Comparison of ENCODE assay signal across 27 mouse cellular contexts in the genomic region with DNA sequence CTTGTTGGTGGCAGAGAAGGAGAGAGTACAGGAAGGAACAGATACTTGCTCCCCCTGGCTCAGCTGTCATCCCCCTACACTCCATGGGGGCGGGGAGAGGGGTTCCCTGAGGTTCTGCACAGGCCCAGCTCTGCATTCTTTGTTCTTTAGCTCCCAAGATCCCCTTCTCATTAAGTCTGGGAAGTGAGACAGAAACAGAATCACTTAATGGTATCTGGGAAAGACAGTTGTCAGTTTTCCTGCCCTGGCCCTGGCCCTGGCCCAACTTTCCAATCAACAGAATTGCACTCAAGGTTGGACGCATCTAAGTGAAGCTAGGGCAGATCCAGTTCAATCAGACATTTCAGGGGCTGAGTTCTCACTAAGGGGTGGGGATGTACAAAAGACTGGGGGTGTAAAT. TPM values are rescaled to one million over a fixed set of nuclear protein-coding genes. Genes with fewer than 3 reads are reported as not detected.
A peak's percentile ranks its signal among the peaks of the same experiment; 100 is the strongest.
DNase-seq lines count a peak whose midpoint lies in the region; ATAC-seq lines count a peak whose summit lies in the region.
"Had no signal": no experiment of that assay in that cellular context is flagged by ENCODE, and none has a peak within 500 bp of the region (broad histone marks: within the 10 kb centered on the region; RNA-seq: fewer than 3 reads in every experiment).

No protein-coding gene starts in this region.

- H3K9me3 ChIP-seq in heart, embryonic 16.5 days (replicated peaks; ENCODE audit: control insufficient read depth, low read length): no peaks in the 10 kb centered on the region; the same call in 1 of the 2 replicates
- H3K9me3 ChIP-seq: embryonic facial prominence, embryonic 12.5 days; heart, embryonic 10.5 days; hindbrain, embryonic 10.5 days; kidney, embryonic 15.5 days; neural tube, embryonic 12.5 days had no signal

- 0 out of 2 replicates have a peak, but pooled peaks cover 4% of the 10 kb centered on the region for H3K4me1 ChIP-seq in heart, embryonic 16.5 days (ENCODE audit: control insufficient read depth, insufficient read depth, low read length)
- H3K4me1 ChIP-seq: kidney, embryonic 15.5 days had no signal

- H3K4me2 ChIP-seq in heart, embryonic 16.5 days (ENCODE audit: low read depth, low read length): no peak overlapping the region
- H3K4me2 ChIP-seq: embryonic facial prominence, embryonic 12.5 days; kidney, embryonic 15.5 days; neural tube, embryonic 12.5 days had no signal

- H3K36me3 ChIP-seq in heart, embryonic 16.5 days (ENCODE audit: control insufficient read depth, insufficient read depth): no peaks in the 10 kb centered on the region
- H3K36me3 ChIP-seq: embryonic facial prominence, embryonic 12.5 days; heart, embryonic 10.5 days; hindbrain, embryonic 10.5 days; kidney, embryonic 15.5 days; neural tube, embryonic 12.5 days had no signal

- WGBS in heart, embryonic 16.5 days: 51% methylated on average over 2 of the region's 2 CpGs

- no peak for ATAC-seq in cerebellum, adult (ENCODE audit: insufficient number of reproducible peaks, low FRiP score, low TSS enrichment)
- ATAC-seq in heart, embryonic 16.5 days (replicated peaks; ENCODE audit: extremely low read depth, insufficient read depth, low FRiP score): peak; percentile 32
- ATAC-seq: forebrain, embryonic 16.5 days; hindbrain, embryonic 16.5 days; midbrain, embryonic 16.5 days had no signal

- peak; percentile 21 to 29 for DNase-seq in cerebellum, postnatal 10 days
- no peak for DNase-seq in heart, adult 9 months (ENCODE audit: low spot score in 2 of 2)
- peak; percentile 9 for DNase-seq in thymus, postnatal 4 days
- DNase-seq in thymus, postnatal 36 days: no peak
- DNase-seq in cerebellum, adult 9-11 months: no peak
- DNase-seq: cerebellum, adult 8-10 months; embryo, embryonic 11 days; kidney, adult 18-20 months; kidney, postnatal 25 days; liver; lung, adult 2 months; lung, postnatal 10 days; right cerebral cortex, adult 18-20 months; spleen, adult 18-20 months; thymus, postnatal 14 days had no signal

- H3K9ac ChIP-seq in heart, embryonic 16.5 days (ENCODE audit: low read length): no peak overlapping the region
- H3K9ac ChIP-seq: embryonic facial prominence, embryonic 12.5 days; kidney, embryonic 15.5 days; liver, embryonic 14.5 days; neural tube, embryonic 12.5 days had no signal

- H3K27ac ChIP-seq in heart, embryonic 16.5 days (ENCODE audit: low read length): no peak overlapping the region
- H3K27ac ChIP-seq: embryonic facial prominence, embryonic 12.5 days; heart, embryonic 10.5 days; hindbrain, embryonic 10.5 days; kidney, embryonic 15.5 days; liver, embryonic 14.5 days; macrophage; neural tube, embryonic 12.5 days had no signal

- no peak overlapping the region for H3K4me3 ChIP-seq in heart, embryonic 16.5 days (ENCODE audit: low read length)
- H3K4me3 ChIP-seq: embryonic facial prominence, embryonic 12.5 days; heart, embryonic 10.5 days; hindbrain, embryonic 10.5 days; kidney, embryonic 15.5 days; neural tube, embryonic 12.5 days had no signal

- no peaks in the 10 kb centered on the region for H3K27me3 ChIP-seq in heart, embryonic 16.5 days (ENCODE audit: control insufficient read depth, insufficient read depth, low read length)
- H3K27me3 ChIP-seq: embryonic facial prominence, embryonic 12.5 days; kidney, embryonic 15.5 days; neural tube, embryonic 12.5 days had no signal

RNA-seq across cellular contexts. Expression of gene Tmem218, which starts 24.8 kb away (rescaled TPM):
- 10.0 and 10.5 TPM in 2 replicates for polyA plus RNA-seq in heart, embryonic 16.5 days (2015; fragmentation: Nextera tagmentation; extraction: Ambion mirVana)

RNA-seq across cellular contexts. Expression of gene Pknox2, which starts 36.0 kb away (rescaled TPM):
- 3.9 and 4.6 TPM in 2 replicates for polyA plus RNA-seq in heart, embryonic 16.5 days (2015; fragmentation: Nextera tagmentation; extraction: Ambion mirVana)
- polyA plus RNA-seq: macrophage had no signal

Comparison
In these comparisons a context has a peak if more than half of its experiments do, and no peak if none do; other contexts are left out.
1. DNase-seq: peak in cerebellum, postnatal 10 days (2 of 2) and thymus, postnatal 4 days (single experiment); none in heart, adult 9 months (0 of 2), thymus, postnatal 36 days (0 of 2) and cerebellum, adult 9-11 months (single experiment).